Mouse (Mus musculus) heart, adult 2 months (tissue): Measurements from ENCODE around the gene Irf8. TPM values are rescaled to one million over a fixed set of nuclear protein-coding genes. Genes with fewer than 3 reads are reported as not detected.
A peak's percentile ranks its signal among the peaks of the same experiment; 100 is the strongest.

Experiments used
- DNase-seq, 2 experiments: peaks; one replicate each; pipeline ENCODE4 v3.0.0; 2021
- H3K27ac ChIP-seq: fragments of 200-600 bp; 2 replicates; pipeline ENCODE4 v1.8.1; 2022
- H3K27me3 ChIP-seq: fragments of 200-500 bp; 2 replicates; pipeline ENCODE4 v1.6.1; 2012; ENCODE audit warnings: mild to moderate bottlenecking, low read length, inconsistent platforms, mixed read lengths; ENCODE audit not compliant: control insufficient read depth, insufficient read depth
- H3K36me3 ChIP-seq: fragments of 200-500 bp; 2 replicates; pipeline ENCODE4 v1.6.1; 2012; ENCODE audit warnings: low read length, inconsistent platforms; ENCODE audit not compliant: control insufficient read depth, insufficient read depth
- H3K4me1 ChIP-seq: fragments of 200-500 bp; 2 replicates; pipeline ENCODE4 v1.6.1; 2011; ENCODE audit warnings: low read length; ENCODE audit not compliant: control insufficient read depth, insufficient read depth
- H3K4me3 ChIP-seq: fragments of 200-600 bp; 2 replicates; pipeline ENCODE4 v1.8.1; 2022
- H3K79me2 ChIP-seq: fragments of 200-500 bp; replicated peaks from 2 replicates; pipeline ENCODE4 v1.6.1; 2012; ENCODE audit warnings: mild to moderate bottlenecking, inconsistent platforms, low read length, moderate library complexity, mixed read lengths; ENCODE audit not compliant: control insufficient read depth, insufficient read depth
- H3K9ac ChIP-seq: fragments of 200-500 bp; 2 replicates; pipeline ENCODE4 v1.6.1; 2012; ENCODE audit warnings: low read depth, mild to moderate bottlenecking, control low read depth, inconsistent platforms, low read length, mixed read lengths
- CTCF ChIP-seq: fragments of 200-600 bp; IDR thresholded peaks from 2 replicates; pipeline ENCODE4 v1.8.1; 2022; ENCODE audit warnings: antibody characterized with exemption, mild to moderate bottlenecking, moderate library complexity
- EP300 ChIP-seq: fragments of 200-500 bp; IDR thresholded peaks from 2 replicates; pipeline ENCODE4 v1.6.1; 2011; ENCODE audit warnings: low read depth, low read length, control low read depth; ENCODE audit not compliant: insufficient read depth
- POLR2A ChIP-seq: fragments of 200-500 bp; IDR thresholded peaks from 2 replicates; pipeline ENCODE4 v1.6.1; 2011; ENCODE audit warnings: mild to moderate bottlenecking, low read depth, low read length, control low read depth; ENCODE audit not compliant: insufficient read depth
- WGBS: fragments of 180-500 bp; shearing (Covaris S2); methylation state at CpG from one replicate; pipeline ENCODE4 v1.1.7; 2018; 5-methylcytosine and 5-hydroxymethylcytosine counted together
- intact Hi-C: fragments of 180-260 bp; cut with DNase I; formaldehyde crosslinking; loops from one replicate; pipeline ENCODE4 v1.15.1; 2025
- long read RNA-seq: library from polyadenylated mRNA; stranded (forward); transcript quantifications from one replicate; pipeline ENCODE4 v2.0.0, GENCODE M21; 2021
- polyA plus RNA-seq: library from polyadenylated mRNA; depleted of rRNA; stranded (reverse); fragments of >200 nt; gene quantifications from 2 replicates; pipeline ENCODE4 v1.2.3, GENCODE M21; 2012; rRNA removed
- total RNA-seq, 2 experiments: library from RNA; stranded (reverse); gene quantifications; 2 replicates each; pipeline ENCODE4 v1.2.3; 2021

Gene Irf8
- total RNA-seq (1 to 10 TPM; 3.6 to 3.8 TPM), polyA plus RNA-seq (4.2 and 4.9 TPM in 2 replicates)
- long read RNA-seq, transcript Irf8-201 (9 exons, 2,847 nt): major isoform, 5 of 5 reads
- long read RNA-seq, partial matches to known transcripts: 0 of 5 reads
- long read RNA-seq, other reads (novel, unspliced or antisense): 0 of 5 reads

- peaks cover 6% of the 10 kb centered on the region for H3K4me1 ChIP-seq
- peak within 1 kb of the TSS; percentile 48 for H3K27ac ChIP-seq
- WGBS: 1% methylated on average over 62 of the region's 62 CpGs
- DNase-seq: peak; percentile 92 to 93
- intact Hi-C loops: loop anchor here (5.0 kb wide), 2 partner anchors 39 to 61 kb away; no protein-coding TSS in a partner anchor
- no peak for TF ChIP-seq EP300
- TF ChIP-seq POLR2A: peak; percentile 79
- peak; percentile 47 for TF ChIP-seq CTCF
- H3K27me3 ChIP-seq: no peaks in the 10 kb centered on the region
- peak within 1 kb of the TSS; percentile 69 for H3K9ac ChIP-seq
- H3K36me3 ChIP-seq: no peaks in the 10 kb centered on the region
- H3K4me3 ChIP-seq: peak within 1 kb of the TSS; percentile 67
- no peaks in the 10 kb centered on the region for H3K79me2 ChIP-seq
Observed at GRCm38 (mm10) chr8:120735770-120736481, at the start of gene Irf8. Gene Irf8 (plus strand): TSS chr8:120736358.

GRCm38 (mm10) chr8:120686576-120686975, 49.6 kb upstream of the Irf8 start:
- H3K4me1 ChIP-seq: peaks cover 1% of the 10 kb centered on the region; the same call in 1 of the 2 replicates
- no peak overlapping the region for H3K4me3 ChIP-seq
- H3K9ac ChIP-seq: no peak overlapping the region
- H3K27ac ChIP-seq: no peak overlapping the region
- TF ChIP-seq POLR2A: no peak
- no peak for TF ChIP-seq CTCF
- no peaks in the 10 kb centered on the region for H3K36me3 ChIP-seq
- H3K27me3 ChIP-seq: no peaks in the 10 kb centered on the region
- intact Hi-C loops: no loop called here
- DNase-seq: no peak
- WGBS: 86% methylated on average over 5 of the region's 5 CpGs
- no peaks in the 10 kb centered on the region for H3K79me2 ChIP-seq

DNA sequence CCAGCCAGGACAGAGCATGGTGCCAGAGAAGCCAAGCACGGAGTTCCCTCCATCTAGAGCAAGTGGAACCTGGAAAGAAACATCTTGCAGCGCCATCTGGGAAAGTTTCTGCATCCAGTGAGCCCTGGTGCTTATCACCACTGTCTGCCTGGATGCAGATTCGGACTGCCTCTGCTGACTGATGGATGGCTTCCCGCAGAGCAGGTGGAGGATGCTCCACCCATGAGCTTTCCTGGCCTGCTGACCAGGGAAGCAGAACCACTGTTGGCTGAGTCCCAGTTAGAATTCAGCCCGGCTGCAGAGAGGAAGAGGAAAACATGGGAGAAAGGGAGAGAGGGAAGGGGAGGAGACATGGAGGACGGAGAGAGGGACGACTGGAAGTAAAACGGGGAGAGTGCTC, 48.4 kb upstream of the Irf8 start:
- 40% methylated on average over 8 of the region's 8 CpGs for WGBS
- Histone ChIP-seq H3K4me3 (no peak overlapping the region), H3K36me3 (no peaks in the 10 kb centered on the region), H3K4me1 (peaks cover 1% of the 10 kb centered on the region; the same call in 1 of the 2 replicates), H3K27ac (no peak overlapping the region), H3K9ac (no peak overlapping the region), H3K79me2 (no peaks in the 10 kb centered on the region), H3K27me3 (no peaks in the 10 kb centered on the region)
- intact Hi-C loops: no loop called here
- TF ChIP-seq CTCF: no peak
- no peak for TF ChIP-seq EP300
- TF ChIP-seq POLR2A: no peak
- peak; percentile 68 to 76 for DNase-seq

DNA sequence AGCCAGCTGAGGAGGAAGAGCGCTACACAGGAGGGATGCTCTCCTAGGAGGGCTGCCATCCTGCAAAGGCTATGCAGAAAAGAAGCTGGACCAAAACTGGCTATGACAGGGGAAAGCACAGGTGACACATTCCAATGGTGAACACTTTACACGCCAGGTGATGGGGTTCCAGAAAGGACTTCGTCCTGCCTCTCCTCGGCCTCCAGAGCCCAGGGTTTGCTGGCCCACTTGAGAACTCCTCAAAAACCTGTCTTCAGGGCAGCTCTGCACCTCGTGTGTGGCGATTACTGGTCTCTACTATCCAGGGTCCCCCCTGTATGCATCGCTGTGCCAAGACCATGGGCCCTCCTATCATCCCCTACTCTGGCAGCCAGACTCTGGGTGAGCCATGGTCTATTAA, 47.6 kb upstream of the Irf8 start:
- H3K27me3 ChIP-seq: no peaks in the 10 kb centered on the region
- no peak for DNase-seq
- H3K4me3 ChIP-seq: no peak overlapping the region
- H3K36me3 ChIP-seq: no peaks in the 10 kb centered on the region
- TF ChIP-seq CTCF (no peak), POLR2A (no peak), EP300 (no peak)
- H3K79me2 ChIP-seq: no peaks in the 10 kb centered on the region
- H3K27ac ChIP-seq: no peak overlapping the region
- no peaks in the 10 kb centered on the region; the same call in 1 of the 2 replicates for H3K4me1 ChIP-seq
- no peak overlapping the region for H3K9ac ChIP-seq
- intact Hi-C loops: no loop called here
- WGBS: 92% methylated on average over 7 of the region's 7 CpGs

- DNase-seq: no peak
- no peaks in the 10 kb centered on the region for H3K79me2 ChIP-seq
- no peak for TF ChIP-seq POLR2A
- no peak overlapping the region for H3K27ac ChIP-seq
- intact Hi-C loops: no loop called here
- 95% methylated on average over 4 of the region's 4 CpGs for WGBS
- no peak overlapping the region for H3K9ac ChIP-seq
- H3K4me3 ChIP-seq: no peak overlapping the region
- H3K4me1 ChIP-seq: peaks cover 10% of the 10 kb centered on the region
- H3K36me3 ChIP-seq: no peaks in the 10 kb centered on the region
- H3K27me3 ChIP-seq: no peaks in the 10 kb centered on the region
Observed at GRCm38 (mm10) chr8:120692934-120693333, 43.2 kb upstream of the Irf8 start.

DNA sequence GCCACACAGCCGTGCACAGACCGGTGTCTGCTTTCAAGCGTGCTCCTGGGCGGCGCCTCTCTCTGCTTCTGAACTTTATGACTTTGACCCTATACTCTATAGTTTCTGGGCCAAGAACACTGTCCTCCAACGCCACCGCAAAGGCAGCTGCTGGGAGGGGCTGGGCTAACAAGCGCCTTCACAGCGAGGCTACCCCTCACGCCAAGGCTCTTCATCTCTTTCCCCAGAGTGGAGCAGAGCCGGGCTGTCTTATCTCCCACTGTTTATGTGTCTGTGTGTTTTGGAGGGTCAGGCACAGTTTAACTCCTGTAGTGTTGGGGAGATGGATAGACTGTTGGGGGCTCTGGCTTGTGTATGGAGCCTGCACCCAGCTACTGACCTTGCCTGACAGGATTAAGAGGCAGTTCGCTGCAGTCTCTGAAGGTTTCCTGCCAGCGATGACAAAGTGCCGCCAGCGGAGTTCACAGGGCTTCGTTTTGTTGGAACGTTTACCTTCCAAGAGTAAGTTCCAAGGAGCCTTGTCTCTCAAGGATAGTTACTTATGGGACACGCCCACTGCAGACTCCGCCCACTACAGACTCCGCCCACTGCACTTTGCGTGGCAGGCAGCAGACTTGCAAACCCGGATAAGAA, 42.2 kb upstream of the Irf8 start:
- Histone ChIP-seq H3K9ac (no peak overlapping the region), H3K27me3 (no peaks in the 10 kb centered on the region), H3K36me3 (no peaks in the 10 kb centered on the region), H3K27ac (no peak overlapping the region), H3K79me2 (no peaks in the 10 kb centered on the region), H3K4me3 (no peak overlapping the region), H3K4me1 (peaks cover 10% of the 10 kb centered on the region)
- no peak for DNase-seq
- WGBS: 38% methylated on average over 22 of the region's 22 CpGs
- intact Hi-C loops: no loop called here
- TF ChIP-seq POLR2A (no peak), EP300 (no peak), CTCF (no peak)
